Mouse (Mus musculus): ENCODE measurements around the gene Nupl1. TPM values are rescaled to one million over a fixed set of nuclear protein-coding genes. Genes with fewer than 3 reads are reported as not detected.

Gene Nupl1
- polyA plus RNA-seq, 1 experiment: not detected

GRCm38 (mm10) chr14:60256356-60256755 lies 5.1 kb upstream of the Nupl1 start:
- 41% methylated on average over 3 of the region's 3 CpGs for WGBS

GRCm38 (mm10) chr14:60254774-60255173 lies 3.5 kb upstream of the Nupl1 start:
- Histone ChIP-seq H3K4me3 (replicated peaks; ENCODE audit: insufficient read depth, low read depth, low read length) (no peak overlapping the region), H3K27ac (ENCODE audit: insufficient read depth, low read length) (no peak overlapping the region), H3K27me3 (ENCODE audit: control insufficient read depth, insufficient read depth, low read length) (no peaks in the 10 kb centered on the region), H3K4me1 (ENCODE audit: control insufficient read depth, insufficient read depth, low read length) (peaks cover 5% of the 10 kb centered on the region; the same call in 1 of the 2 replicates)
- DNase-seq: no peak
- TF ChIP-seq CTCF (IDR thresholded peaks at IDR 0.05; ENCODE audit: borderline replicate concordance, insufficient read depth, low read depth, low read length) (no peak), POLR2A (IDR thresholded peaks at IDR 0.05; ENCODE audit: borderline replicate concordance, insufficient read depth, low read length) (no peak)

More at GRCm38 (mm10) chr14:60256356-60256755, 5.1 kb upstream of the Nupl1 start:
- no peak overlapping the region for H3K4me3 ChIP-seq (replicated peaks; ENCODE audit: insufficient read depth, low read depth, low read length)
- peaks cover 5% of the 10 kb centered on the region; the same call in 1 of the 2 replicates for H3K4me1 ChIP-seq (ENCODE audit: control insufficient read depth, insufficient read depth, low read length)
- no peaks in the 10 kb centered on the region for H3K27me3 ChIP-seq (ENCODE audit: control insufficient read depth, insufficient read depth, low read length)
- TF ChIP-seq CTCF (IDR thresholded peaks at IDR 0.05; ENCODE audit: borderline replicate concordance, insufficient read depth, low read depth, low read length) (no peak), POLR2A (IDR thresholded peaks at IDR 0.05; ENCODE audit: borderline replicate concordance, insufficient read depth, low read length) (no peak)
- H3K27ac ChIP-seq (ENCODE audit: insufficient read depth, low read length): no peak overlapping the region
- DNase-seq: no peak

- TF ChIP-seq POLR2A (IDR thresholded peaks at IDR 0.05; ENCODE audit: borderline replicate concordance, insufficient read depth, low read length) (no peak), CTCF (IDR thresholded peaks at IDR 0.05; ENCODE audit: borderline replicate concordance, insufficient read depth, low read depth, low read length) (no peak)
- no peak overlapping the region for H3K4me3 ChIP-seq (replicated peaks; ENCODE audit: insufficient read depth, low read depth, low read length)
- H3K27ac ChIP-seq (ENCODE audit: insufficient read depth, low read length): no peak overlapping the region
- 86% methylated on average over 3 of the region's 3 CpGs for WGBS
- no peaks in the 10 kb centered on the region for H3K27me3 ChIP-seq (ENCODE audit: control insufficient read depth, insufficient read depth, low read length)
- no peak for DNase-seq
- H3K4me1 ChIP-seq (ENCODE audit: control insufficient read depth, insufficient read depth, low read length): peaks cover 7% of the 10 kb centered on the region
These were observed 2.2 kb upstream of the Nupl1 start for GRCm38 (mm10) chr14:60253466-60253865.

- 3% methylated on average over 15 of the region's 15 CpGs for WGBS
- Histone ChIP-seq H3K27me3 (ENCODE audit: control insufficient read depth, insufficient read depth, low read length) (no peaks in the 10 kb centered on the region), H3K4me1 (ENCODE audit: control insufficient read depth, insufficient read depth, low read length) (peaks cover 7% of the 10 kb centered on the region), H3K4me3 (replicated peaks; ENCODE audit: insufficient read depth, low read depth, low read length) (peak overlapping the region; percentile 94), H3K27ac (ENCODE audit: insufficient read depth, low read length) (peak overlapping the region; percentile 89)
- TF ChIP-seq POLR2A (IDR thresholded peaks at IDR 0.05; ENCODE audit: borderline replicate concordance, insufficient read depth, low read length) (no peak), CTCF (IDR thresholded peaks at IDR 0.05; ENCODE audit: borderline replicate concordance, insufficient read depth, low read depth, low read length) (no peak)
- peak in 1 of 2 experiments; percentile 46 for DNase-seq
These were observed 1.1 kb upstream of the Nupl1 start for GRCm38 (mm10) chr14:60252004-60253000.

GRCm38 (mm10) chr14:60250879-60251278 lies 352 bp downstream of the Nupl1 start:
- Histone ChIP-seq H3K4me3 (replicated peaks; ENCODE audit: insufficient read depth, low read depth, low read length) (peak overlapping the region; percentile 94), H3K4me1 (ENCODE audit: control insufficient read depth, insufficient read depth, low read length) (peaks cover 7% of the 10 kb centered on the region), H3K27ac (ENCODE audit: insufficient read depth, low read length) (peak overlapping the region; percentile 81), H3K27me3 (ENCODE audit: control insufficient read depth, insufficient read depth, low read length) (no peaks in the 10 kb centered on the region)
- WGBS: under 1% methylated on average over 39 of the region's 39 CpGs
- TF ChIP-seq POLR2A (IDR thresholded peaks at IDR 0.05; ENCODE audit: borderline replicate concordance, insufficient read depth, low read length): no peak
- TF ChIP-seq CTCF (IDR thresholded peaks at IDR 0.05; ENCODE audit: borderline replicate concordance, insufficient read depth, low read depth, low read length): no peak
- no peak for DNase-seq

GRCm38 (mm10) chr14:60250366-60250765 lies 865 bp downstream of the Nupl1 start:
- Histone ChIP-seq H3K4me3 (replicated peaks; ENCODE audit: insufficient read depth, low read depth, low read length) (peak overlapping the region; percentile 94), H3K27ac (ENCODE audit: insufficient read depth, low read length) (no peak overlapping the region), H3K4me1 (ENCODE audit: control insufficient read depth, insufficient read depth, low read length) (peaks cover 7% of the 10 kb centered on the region), H3K27me3 (ENCODE audit: control insufficient read depth, insufficient read depth, low read length) (no peaks in the 10 kb centered on the region)
- DNase-seq: no peak
- 11% methylated on average over 8 of the region's 8 CpGs for WGBS
- TF ChIP-seq POLR2A (IDR thresholded peaks at IDR 0.05; ENCODE audit: borderline replicate concordance, insufficient read depth, low read length): no peak
- no peak for TF ChIP-seq CTCF (IDR thresholded peaks at IDR 0.05; ENCODE audit: borderline replicate concordance, insufficient read depth, low read depth, low read length)

GRCm38 (mm10) chr14:60238551-60238950 lies 12.7 kb downstream of the Nupl1 start:
- TF ChIP-seq POLR2A (IDR thresholded peaks at IDR 0.05; ENCODE audit: borderline replicate concordance, insufficient read depth, low read length): no peak
- H3K27me3 ChIP-seq (ENCODE audit: control insufficient read depth, insufficient read depth, low read length): no peaks in the 10 kb centered on the region
- no peak overlapping the region for H3K27ac ChIP-seq (ENCODE audit: insufficient read depth, low read length)
- DNase-seq: no peak
- H3K4me1 ChIP-seq (ENCODE audit: control insufficient read depth, insufficient read depth, low read length): no peaks in the 10 kb centered on the region
- no peak overlapping the region for H3K4me3 ChIP-seq (replicated peaks; ENCODE audit: insufficient read depth, low read depth, low read length)
- 82% methylated on average over 3 of the region's 3 CpGs for WGBS

- no peak for TF ChIP-seq POLR2A (IDR thresholded peaks at IDR 0.05; ENCODE audit: borderline replicate concordance, insufficient read depth, low read length)
- TF ChIP-seq CTCF (IDR thresholded peaks at IDR 0.05; ENCODE audit: borderline replicate concordance, insufficient read depth, low read depth, low read length): no peak
- Histone ChIP-seq H3K27ac (ENCODE audit: insufficient read depth, low read length) (no peak overlapping the region), H3K4me3 (replicated peaks; ENCODE audit: insufficient read depth, low read depth, low read length) (no peak overlapping the region), H3K27me3 (ENCODE audit: control insufficient read depth, insufficient read depth, low read length) (no peaks in the 10 kb centered on the region), H3K4me1 (ENCODE audit: control insufficient read depth, insufficient read depth, low read length) (no peaks in the 10 kb centered on the region)
- WGBS: 80% methylated on average over 10 of the region's 10 CpGs
- DNase-seq: no peak
These were observed 31.3 kb downstream of the Nupl1 start for GRCm38 (mm10) chr14:60219886-60220285.

Data from cerebellum, adult 2 months (tissue).